Mouse (Mus musculus): ENCODE data around the gene Denr. TPM values are rescaled to one million over a fixed set of nuclear protein-coding genes. Genes with fewer than 3 reads are reported as not detected.

Gene Denr
- polyA plus RNA-seq, 1 experiment from 2014 or later = 143 TPM

- no peak for ATAC-seq (replicated peaks)
- 73% methylated on average over 10 of the region's 10 CpGs for WGBS
- H3K4me2 ChIP-seq (replicated peaks) = no peak overlapping the region
- no peak overlapping the region for H3K4me3 ChIP-seq
- no peaks in the 10 kb centered on the region for H3K36me3 ChIP-seq
- H3K9ac ChIP-seq (replicated peaks) = no peak overlapping the region
- no peak overlapping the region for H3K27ac ChIP-seq (replicated peaks)
- H3K4me1 ChIP-seq = no peaks in the 10 kb centered on the region
- no peaks in the 10 kb centered on the region for H3K27me3 ChIP-seq
- no peaks in the 10 kb centered on the region for H3K9me3 ChIP-seq
These were observed 22.6 kb upstream of the Denr start for GRCm38 (mm10) chr5:123884332-123884731.

GRCm38 (mm10) chr5:123886365-123886764, 20.6 kb upstream of the Denr start:
- no peaks in the 10 kb centered on the region for H3K9me3 ChIP-seq
- no peak for ATAC-seq (replicated peaks)
- WGBS = 86% methylated on average over 3 of the region's 3 CpGs

DNA sequence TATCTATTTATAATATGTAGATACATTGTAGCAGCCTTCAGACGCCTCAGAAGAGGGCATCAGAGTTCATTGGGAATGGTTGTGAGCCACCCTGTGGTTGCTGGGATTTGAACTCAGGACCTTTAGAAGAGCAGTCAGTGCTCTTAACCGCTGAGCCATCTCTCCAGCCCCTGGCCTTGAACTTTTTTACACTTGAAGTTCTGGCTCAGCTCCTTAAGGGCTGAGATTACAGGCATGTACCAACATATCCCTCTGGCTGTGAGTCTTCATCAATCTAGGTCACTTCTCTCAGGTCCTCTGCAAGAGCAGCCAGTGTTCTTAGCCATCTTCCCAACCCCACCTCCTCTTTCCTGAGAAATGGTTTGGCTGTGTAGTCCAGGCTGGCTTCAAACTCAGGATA, 16.7 kb upstream of the Denr start:
- Histone ChIP-seq H3K4me3 (no peak overlapping the region), H3K27ac (replicated peaks) (no peak overlapping the region), H3K4me1 (no peaks in the 10 kb centered on the region), H3K9me3 (no peaks in the 10 kb centered on the region), H3K4me2 (replicated peaks) (no peak overlapping the region), H3K9ac (replicated peaks) (no peak overlapping the region), H3K36me3 (no peaks in the 10 kb centered on the region), H3K27me3 (no peaks in the 10 kb centered on the region)
- ATAC-seq (replicated peaks) = no peak
- WGBS = 78% methylated on average over 2 of the region's 2 CpGs

More at GRCm38 (mm10) chr5:123886365-123886764, 20.6 kb upstream of the Denr start:
- no peak overlapping the region for H3K4me2 ChIP-seq (replicated peaks)
- no peak overlapping the region for H3K9ac ChIP-seq (replicated peaks)
- H3K4me1 ChIP-seq = no peaks in the 10 kb centered on the region
- no peak overlapping the region for H3K27ac ChIP-seq (replicated peaks)
- H3K27me3 ChIP-seq = no peaks in the 10 kb centered on the region
- H3K36me3 ChIP-seq = no peaks in the 10 kb centered on the region
- no peak overlapping the region for H3K4me3 ChIP-seq

DNA sequence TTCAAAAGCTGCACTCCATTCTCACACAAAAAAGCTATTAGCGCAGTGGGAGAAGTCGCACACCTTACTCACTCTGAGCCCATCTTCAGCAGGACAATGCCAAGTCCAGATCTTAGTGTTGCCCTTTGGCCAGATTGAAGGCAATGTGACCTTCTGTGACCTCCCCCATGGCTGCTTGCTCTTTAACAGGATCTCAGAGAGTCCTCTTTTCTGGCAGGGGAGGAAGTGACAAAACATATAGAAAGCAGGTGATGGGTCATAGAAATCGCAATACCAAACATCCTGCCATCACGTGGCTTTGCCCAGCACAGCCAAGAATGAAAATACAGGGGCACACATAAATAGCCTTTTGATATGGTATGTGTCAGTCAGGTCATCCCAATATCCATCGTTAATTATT, 16.0 kb upstream of the Denr start:
- Histone ChIP-seq H3K9ac (replicated peaks) (no peak overlapping the region), H3K36me3 (no peaks in the 10 kb centered on the region), H3K27me3 (no peaks in the 10 kb centered on the region), H3K9me3 (no peaks in the 10 kb centered on the region), H3K27ac (replicated peaks) (no peak overlapping the region), H3K4me2 (replicated peaks) (no peak overlapping the region), H3K4me1 (no peaks in the 10 kb centered on the region), H3K4me3 (no peak overlapping the region)
- 78% methylated on average over 5 of the region's 5 CpGs for WGBS
- ATAC-seq (replicated peaks) = no peak

- Histone ChIP-seq H3K4me2 (replicated peaks) (no peak overlapping the region; the same call in 1 of the 2 replicates), H3K36me3 (no peaks in the 10 kb centered on the region), H3K9me3 (no peaks in the 10 kb centered on the region), H3K9ac (replicated peaks) (no peak overlapping the region), H3K27ac (replicated peaks) (no peak overlapping the region), H3K27me3 (no peaks in the 10 kb centered on the region), H3K4me3 (no peak overlapping the region), H3K4me1 (no peaks in the 10 kb centered on the region)
- WGBS = 54% methylated on average over 6 of the region's 6 CpGs
- ATAC-seq (replicated peaks) = no peak
These were observed 15.3 kb upstream of the Denr start for GRCm38 (mm10) chr5:123891669-123892068.

- Histone ChIP-seq H3K4me1 (no peaks in the 10 kb centered on the region), H3K27me3 (no peaks in the 10 kb centered on the region), H3K4me3 (no peak overlapping the region), H3K27ac (replicated peaks) (no peak overlapping the region), H3K36me3 (no peaks in the 10 kb centered on the region), H3K4me2 (replicated peaks) (no peak overlapping the region), H3K9ac (replicated peaks) (no peak overlapping the region), H3K9me3 (no peaks in the 10 kb centered on the region)
- ATAC-seq (replicated peaks) = no peak
- WGBS = 89% methylated on average over 5 of the region's 5 CpGs
These were observed 13.5 kb upstream of the Denr start for GRCm38 (mm10) chr5:123893520-123893919.

GRCm38 (mm10) chr5:123896395-123896794, 10.6 kb upstream of the Denr start:
- H3K9me3 ChIP-seq = no peaks in the 10 kb centered on the region

DNA sequence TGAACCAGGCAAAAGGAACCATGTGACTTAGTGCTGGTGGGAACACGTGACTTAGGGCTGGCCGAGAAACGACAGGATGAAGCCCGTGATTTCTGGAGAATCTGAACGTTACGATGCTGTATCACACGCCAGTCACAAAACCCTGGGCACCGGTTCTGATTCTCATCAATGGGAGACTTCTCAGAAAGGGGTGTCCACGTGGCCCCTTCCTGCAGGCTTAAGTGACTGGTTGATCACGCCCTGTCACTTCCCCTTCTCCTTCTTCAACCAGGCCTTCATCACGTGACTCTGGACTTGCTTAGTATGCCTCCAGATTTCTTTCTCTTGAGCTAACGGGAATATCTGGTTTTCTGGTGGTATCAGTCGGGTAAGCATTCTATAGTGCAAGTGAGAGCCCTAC, 9.6 kb upstream of the Denr start:
- Histone ChIP-seq H3K36me3 (no peaks in the 10 kb centered on the region), H3K27me3 (no peaks in the 10 kb centered on the region), H3K4me3 (no peak overlapping the region), H3K9me3 (no peaks in the 10 kb centered on the region), H3K9ac (replicated peaks) (no peak overlapping the region), H3K4me2 (replicated peaks) (no peak overlapping the region), H3K4me1 (no peaks in the 10 kb centered on the region), H3K27ac (replicated peaks) (no peak overlapping the region)
- 81% methylated on average over 13 of the region's 13 CpGs for WGBS
- no peak for ATAC-seq (replicated peaks)

More at GRCm38 (mm10) chr5:123896395-123896794, 10.6 kb upstream of the Denr start:
- Histone ChIP-seq H3K27me3 (no peaks in the 10 kb centered on the region), H3K9ac (replicated peaks) (no peak overlapping the region), H3K27ac (replicated peaks) (no peak overlapping the region), H3K4me1 (no peaks in the 10 kb centered on the region), H3K4me3 (no peak overlapping the region), H3K36me3 (no peaks in the 10 kb centered on the region), H3K4me2 (replicated peaks) (no peak overlapping the region)
- WGBS = 85% methylated on average over 11 of the region's 11 CpGs
- ATAC-seq (replicated peaks) = no peak

GRCm38 (mm10) chr5:123904059-123904672, 2.8 kb upstream of the Denr start:
- H3K9ac ChIP-seq (replicated peaks) = no peak overlapping the region
- H3K27me3 ChIP-seq = no peaks in the 10 kb centered on the region
- no peak overlapping the region for H3K4me2 ChIP-seq (replicated peaks)
- H3K27ac ChIP-seq (replicated peaks) = no peak overlapping the region
- H3K9me3 ChIP-seq = no peaks in the 10 kb centered on the region
- WGBS = 73% methylated on average over 11 of the region's 11 CpGs
- H3K36me3 ChIP-seq = 0 out of 2 replicates have a peak, but pooled peaks cover 3% of the 10 kb centered on the region
- H3K4me1 ChIP-seq = peaks cover 21% of the 10 kb centered on the region
- no peak overlapping the region for H3K4me3 ChIP-seq
- ATAC-seq (replicated peaks) = no peak

- H3K4me3 ChIP-seq = peak overlapping the region; percentile 92
- H3K27me3 ChIP-seq = no peaks in the 10 kb centered on the region
- no peaks in the 10 kb centered on the region for H3K9me3 ChIP-seq
- peak overlapping the region; percentile 46 for H3K9ac ChIP-seq (replicated peaks)
- ATAC-seq (replicated peaks) = no peak
- peaks cover 19% of the 10 kb centered on the region; the same call in 1 of the 2 replicates for H3K36me3 ChIP-seq
- H3K4me1 ChIP-seq = peaks cover 21% of the 10 kb centered on the region
- 69% methylated on average over 17 of the region's 17 CpGs for WGBS
- peak overlapping the region; percentile 94 for H3K4me2 ChIP-seq (replicated peaks)
- H3K27ac ChIP-seq (replicated peaks) = peak overlapping the region; percentile 41; the same call in 1 of the 2 replicates
These were observed 614 bp upstream of the Denr start for GRCm38 (mm10) chr5:123906146-123906975.

GRCm38 (mm10) chr5:123907631-123907977, 629 bp downstream of the Denr start:
- Histone ChIP-seq H3K27me3 (no peaks in the 10 kb centered on the region), H3K27ac (replicated peaks) (peak overlapping the region; percentile 87), H3K4me3 (peak overlapping the region; percentile 92), H3K9ac (replicated peaks) (peak overlapping the region; percentile 99), H3K4me2 (replicated peaks) (peak overlapping the region; percentile 94), H3K9me3 (no peaks in the 10 kb centered on the region), H3K4me1 (peaks cover 21% of the 10 kb centered on the region), H3K36me3 (peaks cover 22% of the 10 kb centered on the region; the same call in 1 of the 2 replicates)
- no peak; the same call in 1 of the 2 replicates for ATAC-seq (replicated peaks)
- WGBS = 4% methylated on average over 10 of the region's 10 CpGs

DNA sequence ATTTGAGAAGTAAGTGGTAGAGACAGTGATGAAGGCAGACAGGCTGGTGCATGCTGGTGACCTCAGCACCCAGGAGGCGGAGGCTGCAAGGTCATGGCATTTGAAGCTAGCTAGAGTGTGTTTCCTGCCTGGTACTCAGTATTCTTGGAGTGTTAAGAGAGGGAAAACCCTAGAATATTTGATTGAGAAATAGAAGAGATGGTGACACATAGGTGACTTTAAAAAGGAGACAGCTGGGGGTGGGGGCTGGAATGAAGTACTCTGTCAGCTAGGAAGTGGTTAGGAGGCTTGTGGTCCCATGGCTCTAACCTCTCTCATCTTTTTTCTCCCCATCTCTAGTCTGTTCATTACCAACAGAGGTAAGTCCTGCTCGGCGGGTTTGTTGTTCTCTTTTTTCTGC, 7.9 kb downstream of the Denr start:
- Histone ChIP-seq H3K4me3 (no peak overlapping the region), H3K4me1 (no peaks in the 10 kb centered on the region), H3K9me3 (no peaks in the 10 kb centered on the region), H3K27ac (replicated peaks) (no peak overlapping the region), H3K27me3 (no peaks in the 10 kb centered on the region), H3K9ac (replicated peaks) (no peak overlapping the region), H3K4me2 (replicated peaks) (no peak overlapping the region), H3K36me3 (peaks cover 55% of the 10 kb centered on the region)
- ATAC-seq (replicated peaks) = no peak
- 96% methylated on average over 3 of the region's 3 CpGs for WGBS

Data from forebrain, embryonic 15.5 days (tissue).